Mouse (Mus musculus): Measurements from ENCODE around the gene Itpr1. TPM values are rescaled to one million over a fixed set of nuclear protein-coding genes. Genes with fewer than 3 reads are reported as not detected.
A peak's percentile ranks its signal among the peaks of the same experiment; 100 is the strongest.

Itpr1 gene
- polyA plus RNA-seq, 1 experiment from 2014 or later: 3.5 TPM

DNA sequence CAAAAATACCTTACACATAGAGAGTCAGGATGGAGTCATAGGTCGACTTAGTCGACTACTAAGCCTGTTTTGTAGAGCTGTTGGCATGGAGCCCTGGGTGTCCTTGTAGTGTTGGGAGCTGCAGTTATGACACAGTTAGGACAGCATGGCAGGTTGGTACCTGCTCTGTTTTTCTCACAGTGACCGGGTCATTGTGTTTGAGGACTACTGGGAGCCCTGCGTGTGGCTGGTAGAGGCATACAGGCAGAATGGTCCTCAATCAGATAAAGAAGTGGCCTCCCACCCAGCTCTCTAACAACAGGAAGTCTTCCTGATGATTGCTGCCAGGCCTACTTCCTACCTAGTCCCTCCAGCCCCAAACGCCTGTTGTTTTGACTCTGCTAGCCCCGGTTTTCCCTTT is 20.2 kb downstream of the Itpr1 start:
- H3K4me1 ChIP-seq (ENCODE audit: control insufficient read depth, insufficient read depth, low read length): peaks cover 9% of the 10 kb centered on the region; the same call in 1 of the 2 replicates
- H3K4me3 ChIP-seq (ENCODE audit: low read depth, low read length): no peak overlapping the region
- no peaks in the 10 kb centered on the region for H3K36me3 ChIP-seq (ENCODE audit: control insufficient read depth, insufficient read depth, low read length)
- ATAC-seq (ENCODE audit: low read depth): no peak
- no peak overlapping the region for H3K4me2 ChIP-seq (ENCODE audit: low read depth, low read length)
- WGBS: 50% methylated on average over 6 of the region's 6 CpGs
- no peaks in the 10 kb centered on the region for H3K9me3 ChIP-seq (ENCODE audit: control insufficient read depth, low read length)
- no peaks in the 10 kb centered on the region for H3K27me3 ChIP-seq (ENCODE audit: control insufficient read depth, insufficient read depth, low read length)
- H3K9ac ChIP-seq (replicated peaks; ENCODE audit: low read depth, low read length): no peak overlapping the region
- no peak overlapping the region for H3K27ac ChIP-seq (ENCODE audit: low read depth, low read length)

DNA sequence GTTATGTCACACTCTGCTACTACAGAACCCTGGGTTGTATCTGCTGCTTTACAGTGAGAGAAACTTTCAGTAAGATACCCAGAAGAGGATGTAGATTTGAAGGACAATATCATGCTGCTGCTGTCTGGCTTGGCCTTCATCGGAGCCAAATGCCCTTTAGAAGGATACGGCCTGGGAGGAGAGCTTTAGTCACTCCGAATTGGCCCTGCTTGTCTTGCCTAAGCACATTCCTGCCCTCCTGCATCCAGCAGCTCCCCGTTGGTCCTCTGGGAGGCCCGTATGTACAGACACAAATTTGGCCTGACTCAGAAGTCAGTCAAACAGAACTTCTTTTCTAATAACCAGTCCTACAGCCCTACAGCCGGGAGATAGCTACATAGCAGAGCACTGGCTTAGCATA is 21.6 kb downstream of the Itpr1 start:
- no peaks in the 10 kb centered on the region for H3K27me3 ChIP-seq (ENCODE audit: control insufficient read depth, insufficient read depth, low read length)
- H3K4me2 ChIP-seq (ENCODE audit: low read depth, low read length): no peak overlapping the region
- no peaks in the 10 kb centered on the region for H3K9me3 ChIP-seq (ENCODE audit: control insufficient read depth, low read length)
- H3K4me3 ChIP-seq (ENCODE audit: low read depth, low read length): no peak overlapping the region
- no peaks in the 10 kb centered on the region for H3K36me3 ChIP-seq (ENCODE audit: control insufficient read depth, insufficient read depth, low read length)
- ATAC-seq (ENCODE audit: low read depth): no peak
- peaks cover 9% of the 10 kb centered on the region; the same call in 1 of the 2 replicates for H3K4me1 ChIP-seq (ENCODE audit: control insufficient read depth, insufficient read depth, low read length)
- 83% methylated on average over 6 of the region's 6 CpGs for WGBS
- no peak overlapping the region for H3K27ac ChIP-seq (ENCODE audit: low read depth, low read length)
- no peak overlapping the region for H3K9ac ChIP-seq (replicated peaks; ENCODE audit: low read depth, low read length)

DNA sequence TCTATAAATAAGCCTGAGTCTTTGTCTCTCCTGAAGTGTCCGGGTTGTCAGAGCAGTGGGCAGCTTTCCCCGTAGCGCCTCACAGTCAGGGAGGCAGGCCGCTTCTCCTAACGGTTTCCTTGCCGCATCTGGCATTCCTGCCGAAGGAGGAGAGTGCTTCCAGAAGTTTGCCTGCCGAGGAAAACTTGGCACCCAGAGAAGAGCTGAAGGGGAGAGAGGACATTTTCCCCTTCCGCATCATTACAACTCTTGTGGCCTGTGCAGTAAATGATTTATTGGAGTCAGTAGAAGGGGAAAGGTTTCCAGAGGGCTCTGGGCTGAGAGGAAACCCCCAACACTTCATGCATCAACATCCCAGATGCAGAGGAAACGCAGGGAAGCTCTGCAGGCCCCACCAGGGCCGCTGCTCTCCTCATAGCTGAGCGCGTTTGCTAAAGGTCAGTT is 22.8 kb downstream of the Itpr1 start:
- no peak overlapping the region for H3K9ac ChIP-seq (replicated peaks; ENCODE audit: low read depth, low read length)
- peak overlapping the region; percentile 6; the same call in 1 of the 2 replicates for H3K4me2 ChIP-seq (ENCODE audit: low read depth, low read length)
- H3K4me1 ChIP-seq (ENCODE audit: control insufficient read depth, insufficient read depth, low read length): peaks cover 9% of the 10 kb centered on the region; the same call in 1 of the 2 replicates
- H3K9me3 ChIP-seq (ENCODE audit: control insufficient read depth, low read length): no peaks in the 10 kb centered on the region
- H3K27ac ChIP-seq (ENCODE audit: low read depth, low read length): peak overlapping the region; percentile 8; the same call in 1 of the 2 replicates
- H3K36me3 ChIP-seq (ENCODE audit: control insufficient read depth, insufficient read depth, low read length): no peaks in the 10 kb centered on the region
- no peak for ATAC-seq (ENCODE audit: low read depth)
- no peak overlapping the region for H3K4me3 ChIP-seq (ENCODE audit: low read depth, low read length)
- no peaks in the 10 kb centered on the region for H3K27me3 ChIP-seq (ENCODE audit: control insufficient read depth, insufficient read depth, low read length)
- WGBS: 29% methylated on average over 13 of the region's 13 CpGs

DNA sequence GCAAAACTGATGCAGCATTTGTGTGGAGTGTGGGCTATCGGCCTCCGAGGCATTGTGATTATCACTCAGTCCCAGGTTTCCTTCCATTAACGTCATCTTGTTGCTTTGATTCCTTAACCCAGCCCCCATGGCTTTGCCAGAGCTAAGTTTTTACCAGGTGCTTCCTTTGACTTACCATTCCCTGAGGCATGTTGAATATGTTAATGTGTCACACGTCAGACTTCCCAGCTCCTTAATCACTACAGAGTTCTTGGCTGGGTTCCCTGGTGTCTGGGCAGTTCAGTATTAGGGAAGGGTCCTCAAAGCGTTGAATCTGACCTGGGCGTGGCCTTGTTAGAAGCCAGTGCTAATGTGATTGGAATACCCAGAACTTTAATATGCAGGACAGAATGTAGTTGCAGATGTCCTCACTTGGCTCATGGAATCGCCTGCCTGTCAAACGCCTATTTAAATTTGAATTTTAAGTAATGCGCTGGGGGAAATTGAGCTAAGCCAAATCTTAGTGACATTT is 23.6 kb downstream of the Itpr1 start:
- Histone ChIP-seq H3K9ac (replicated peaks; ENCODE audit: low read depth, low read length) (no peak overlapping the region), H3K9me3 (ENCODE audit: control insufficient read depth, low read length) (no peaks in the 10 kb centered on the region), H3K4me2 (ENCODE audit: low read depth, low read length) (no peak overlapping the region), H3K27me3 (ENCODE audit: control insufficient read depth, insufficient read depth, low read length) (no peaks in the 10 kb centered on the region), H3K4me1 (ENCODE audit: control insufficient read depth, insufficient read depth, low read length) (peaks cover 9% of the 10 kb centered on the region; the same call in 1 of the 2 replicates), H3K36me3 (ENCODE audit: control insufficient read depth, insufficient read depth, low read length) (no peaks in the 10 kb centered on the region), H3K27ac (ENCODE audit: low read depth, low read length) (no peak overlapping the region), H3K4me3 (ENCODE audit: low read depth, low read length) (no peak overlapping the region)
- ATAC-seq (ENCODE audit: low read depth): peak; percentile 26; the same call in 1 of the 2 replicates
- WGBS: 46% methylated on average over 9 of the region's 9 CpGs

DNA sequence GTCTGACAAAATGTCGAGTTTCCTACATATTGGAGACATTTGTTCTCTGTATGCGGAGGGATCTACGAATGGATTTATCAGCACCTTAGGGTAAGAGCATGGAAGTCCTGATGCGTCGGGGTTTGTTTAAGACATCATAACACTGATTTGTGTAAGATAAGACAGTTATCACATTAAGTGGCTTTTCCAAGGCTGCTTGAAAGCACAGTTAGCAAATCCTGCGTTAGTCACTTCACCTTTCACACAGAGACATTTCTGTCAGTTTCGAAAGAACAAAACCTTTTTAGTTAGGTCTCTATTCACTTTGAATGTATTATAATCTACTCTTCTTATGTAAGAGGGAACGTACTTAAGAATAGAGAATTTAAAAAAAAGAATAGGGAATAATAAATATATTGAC is 24.1 kb downstream of the Itpr1 start:
- no peak overlapping the region for H3K9ac ChIP-seq (replicated peaks; ENCODE audit: low read depth, low read length)
- ATAC-seq (ENCODE audit: low read depth): no peak
- H3K36me3 ChIP-seq (ENCODE audit: control insufficient read depth, insufficient read depth, low read length): no peaks in the 10 kb centered on the region
- H3K4me3 ChIP-seq (ENCODE audit: low read depth, low read length): no peak overlapping the region
- no peak overlapping the region for H3K4me2 ChIP-seq (ENCODE audit: low read depth, low read length)
- H3K27me3 ChIP-seq (ENCODE audit: control insufficient read depth, insufficient read depth, low read length): no peaks in the 10 kb centered on the region
- H3K4me1 ChIP-seq (ENCODE audit: control insufficient read depth, insufficient read depth, low read length): peaks cover 9% of the 10 kb centered on the region; the same call in 1 of the 2 replicates
- no peaks in the 10 kb centered on the region for H3K9me3 ChIP-seq (ENCODE audit: control insufficient read depth, low read length)
- H3K27ac ChIP-seq (ENCODE audit: low read depth, low read length): no peak overlapping the region
- 86% methylated on average over 8 of the region's 8 CpGs for WGBS

DNA sequence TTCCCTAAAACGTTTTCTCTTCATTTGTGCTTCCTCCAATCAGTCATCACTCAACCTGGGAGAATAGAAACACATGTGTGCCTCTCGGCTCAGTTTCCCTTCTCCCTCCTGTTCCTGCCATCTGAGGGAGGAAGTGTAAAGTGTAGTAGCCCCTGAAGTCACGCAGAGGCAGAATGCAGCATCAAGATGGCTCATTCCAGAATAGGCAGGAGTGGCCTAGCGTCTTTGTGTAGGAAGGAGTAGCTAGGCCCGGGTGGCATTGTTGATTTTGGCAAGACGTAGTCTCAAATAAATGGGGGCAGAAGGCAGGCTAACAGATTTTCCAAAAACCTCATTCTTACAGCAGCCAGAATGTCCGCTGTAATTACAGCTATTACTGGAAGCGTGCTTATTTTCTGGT is 24.7 kb downstream of the Itpr1 start:
- WGBS: 72% methylated on average over 8 of the region's 8 CpGs
- Histone ChIP-seq H3K9ac (replicated peaks; ENCODE audit: low read depth, low read length) (no peak overlapping the region), H3K4me3 (ENCODE audit: low read depth, low read length) (no peak overlapping the region), H3K4me1 (ENCODE audit: control insufficient read depth, insufficient read depth, low read length) (peaks cover 7% of the 10 kb centered on the region; the same call in 1 of the 2 replicates), H3K27ac (ENCODE audit: low read depth, low read length) (no peak overlapping the region), H3K27me3 (ENCODE audit: control insufficient read depth, insufficient read depth, low read length) (no peaks in the 10 kb centered on the region), H3K4me2 (ENCODE audit: low read depth, low read length) (no peak overlapping the region), H3K9me3 (ENCODE audit: control insufficient read depth, low read length) (no peaks in the 10 kb centered on the region), H3K36me3 (ENCODE audit: control insufficient read depth, insufficient read depth, low read length) (no peaks in the 10 kb centered on the region)
- ATAC-seq (ENCODE audit: low read depth): no peak

DNA sequence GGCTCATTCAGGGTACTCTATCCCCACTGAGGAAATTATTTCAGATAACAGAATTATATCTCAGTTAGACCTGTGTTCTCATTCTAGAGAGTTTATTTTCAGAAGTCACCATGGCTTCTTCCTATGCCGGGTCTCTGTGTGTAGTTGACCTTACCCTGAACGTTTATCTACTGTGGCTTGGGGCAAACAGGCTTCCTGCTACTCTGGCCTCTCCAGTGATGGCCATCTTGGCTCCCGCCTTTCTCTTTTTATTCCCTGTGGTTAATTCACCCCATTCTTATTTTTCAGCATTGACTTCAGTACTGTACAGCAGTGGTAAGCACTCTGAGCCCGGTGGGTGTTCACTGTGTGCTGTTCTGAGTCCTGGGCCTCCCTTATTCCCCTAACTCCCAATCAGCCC is 25.1 kb downstream of the Itpr1 start:
- H3K9me3 ChIP-seq (ENCODE audit: control insufficient read depth, low read length): no peaks in the 10 kb centered on the region
- no peak overlapping the region for H3K9ac ChIP-seq (replicated peaks; ENCODE audit: low read depth, low read length)
- H3K4me1 ChIP-seq (ENCODE audit: control insufficient read depth, insufficient read depth, low read length): peaks cover 7% of the 10 kb centered on the region; the same call in 1 of the 2 replicates
- WGBS: 85% methylated on average over 4 of the region's 4 CpGs
- no peaks in the 10 kb centered on the region for H3K36me3 ChIP-seq (ENCODE audit: control insufficient read depth, insufficient read depth, low read length)
- no peak overlapping the region for H3K4me2 ChIP-seq (ENCODE audit: low read depth, low read length)
- no peak overlapping the region for H3K4me3 ChIP-seq (ENCODE audit: low read depth, low read length)
- H3K27ac ChIP-seq (ENCODE audit: low read depth, low read length): no peak overlapping the region
- H3K27me3 ChIP-seq (ENCODE audit: control insufficient read depth, insufficient read depth, low read length): no peaks in the 10 kb centered on the region
- no peak for ATAC-seq (ENCODE audit: low read depth)

DNA sequence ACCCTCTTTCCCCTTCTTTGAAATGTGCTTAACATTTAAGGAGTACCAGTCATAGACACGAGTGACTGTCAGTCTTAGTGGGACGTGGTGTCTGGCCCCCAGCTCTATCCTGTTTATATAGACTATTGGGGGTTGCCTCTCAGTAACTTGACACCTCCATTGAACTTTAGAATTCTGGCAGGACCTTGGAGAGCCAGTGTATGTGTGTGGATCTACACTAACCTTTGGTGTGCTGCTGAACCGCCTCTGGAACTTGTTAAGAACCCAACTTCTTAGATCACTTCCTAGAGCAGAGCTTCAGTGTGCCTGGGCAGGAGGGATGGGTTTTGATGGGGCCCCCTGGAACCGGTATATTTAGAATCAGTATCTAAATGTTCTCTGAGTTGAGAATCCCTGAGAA is 26.2 kb downstream of the Itpr1 start:
- 62% methylated on average over 4 of the region's 4 CpGs for WGBS
- no peak overlapping the region for H3K4me2 ChIP-seq (ENCODE audit: low read depth, low read length)
- no peaks in the 10 kb centered on the region for H3K27me3 ChIP-seq (ENCODE audit: control insufficient read depth, insufficient read depth, low read length)
- H3K4me3 ChIP-seq (ENCODE audit: low read depth, low read length): no peak overlapping the region
- no peak for ATAC-seq (ENCODE audit: low read depth)
- H3K9ac ChIP-seq (replicated peaks; ENCODE audit: low read depth, low read length): no peak overlapping the region
- no peak overlapping the region for H3K27ac ChIP-seq (ENCODE audit: low read depth, low read length)
- 0 out of 2 replicates have a peak, but pooled peaks cover 4% of the 10 kb centered on the region for H3K4me1 ChIP-seq (ENCODE audit: control insufficient read depth, insufficient read depth, low read length)
- H3K36me3 ChIP-seq (ENCODE audit: control insufficient read depth, insufficient read depth, low read length): no peaks in the 10 kb centered on the region
- H3K9me3 ChIP-seq (ENCODE audit: control insufficient read depth, low read length): no peaks in the 10 kb centered on the region

DNA sequence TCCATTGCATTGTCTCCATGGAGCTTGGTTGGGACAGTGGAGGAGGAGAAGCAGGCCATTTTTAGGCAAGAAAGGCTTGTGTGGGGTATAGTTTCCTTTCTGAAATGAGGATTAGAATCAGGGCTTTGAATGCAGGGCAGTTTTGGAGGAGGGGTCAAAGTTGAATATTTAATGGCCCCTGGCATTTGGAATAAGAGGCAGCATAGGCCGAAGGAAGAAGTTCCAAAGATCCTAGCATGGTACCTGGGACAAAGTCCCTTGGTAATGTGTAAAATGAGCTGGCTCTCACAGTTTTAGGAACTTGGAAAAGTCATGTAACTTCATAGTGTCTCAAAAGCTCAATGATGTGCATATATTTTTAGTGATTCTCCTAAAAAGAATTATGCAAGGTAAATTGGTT is 27.1 kb downstream of the Itpr1 start:
- H3K36me3 ChIP-seq (ENCODE audit: control insufficient read depth, insufficient read depth, low read length): no peaks in the 10 kb centered on the region
- H3K4me2 ChIP-seq (ENCODE audit: low read depth, low read length): no peak overlapping the region
- H3K9me3 ChIP-seq (ENCODE audit: control insufficient read depth, low read length): no peaks in the 10 kb centered on the region
- H3K27me3 ChIP-seq (ENCODE audit: control insufficient read depth, insufficient read depth, low read length): no peaks in the 10 kb centered on the region
- no peak overlapping the region for H3K4me3 ChIP-seq (ENCODE audit: low read depth, low read length)
- WGBS: 97% methylated on average over 1 of the region's 1 CpGs
- no peak overlapping the region for H3K9ac ChIP-seq (replicated peaks; ENCODE audit: low read depth, low read length)
- 0 out of 2 replicates have a peak, but pooled peaks cover 4% of the 10 kb centered on the region for H3K4me1 ChIP-seq (ENCODE audit: control insufficient read depth, insufficient read depth, low read length)
- no peak overlapping the region for H3K27ac ChIP-seq (ENCODE audit: low read depth, low read length)
- ATAC-seq (ENCODE audit: low read depth): no peak
